Mouse (Mus musculus): ENCODE measurements around the gene Rpn2. TPM values are rescaled to one million over a fixed set of nuclear protein-coding genes. Genes with fewer than 3 reads are reported as not detected.

The Rpn2 gene
- polyA plus RNA-seq, 1 experiment: 95.1 TPM

GRCm38 (mm10) chr2:157317220-157317619, 38.4 kb downstream of the Rpn2 start:
- no peak overlapping the region for H3K4me3 ChIP-seq (ENCODE audit: extremely low read depth, insufficient read depth, insufficient read length)
- no peak overlapping the region for H3K27ac ChIP-seq (ENCODE audit: insufficient read depth, low read length)
- H3K36me3 ChIP-seq (ENCODE audit: control insufficient read depth, insufficient read depth, low read length): peaks cover 58% of the 10 kb centered on the region
- no peaks in the 10 kb centered on the region for H3K4me1 ChIP-seq (ENCODE audit: control insufficient read depth, insufficient read depth, insufficient read length)
- no peak for DNase-seq (ENCODE audit: low read depth in 1 of 2, low spot score in 2 of 2)
- WGBS: 95% methylated on average over 6 of the region's 6 CpGs
- no peaks in the 10 kb centered on the region for H3K27me3 ChIP-seq (ENCODE audit: control insufficient read depth, insufficient read depth, low read length)
- TF ChIP-seq POLR2A (IDR thresholded peaks at IDR 0.05; ENCODE audit: low read depth, low read length) (no peak), CTCF (IDR thresholded peaks at IDR 0.05; ENCODE audit: extremely low read depth, insufficient read depth, insufficient read length, insufficient replicate concordance) (no peak)

GRCm38 (mm10) chr2:157320135-157320534, 41.3 kb downstream of the Rpn2 start:
- H3K4me3 ChIP-seq (ENCODE audit: extremely low read depth, insufficient read depth, insufficient read length): no peak overlapping the region
- H3K27me3 ChIP-seq (ENCODE audit: control insufficient read depth, insufficient read depth, low read length): no peaks in the 10 kb centered on the region
- TF ChIP-seq CTCF (IDR thresholded peaks at IDR 0.05; ENCODE audit: extremely low read depth, insufficient read depth, insufficient read length, insufficient replicate concordance) (no peak), POLR2A (IDR thresholded peaks at IDR 0.05; ENCODE audit: low read depth, low read length) (no peak)
- no peaks in the 10 kb centered on the region for H3K4me1 ChIP-seq (ENCODE audit: control insufficient read depth, insufficient read depth, insufficient read length)
- DNase-seq (ENCODE audit: low read depth in 1 of 2, low spot score in 2 of 2): no peak
- peaks cover 61% of the 10 kb centered on the region for H3K36me3 ChIP-seq (ENCODE audit: control insufficient read depth, insufficient read depth, low read length)
- no peak overlapping the region for H3K27ac ChIP-seq (ENCODE audit: insufficient read depth, low read length)
- WGBS: 96% methylated on average over 8 of the region's 8 CpGs

GRCm38 (mm10) chr2:157320886-157321285, 42.1 kb downstream of the Rpn2 start:
- H3K27me3 ChIP-seq (ENCODE audit: control insufficient read depth, insufficient read depth, low read length): no peaks in the 10 kb centered on the region
- no peak for TF ChIP-seq POLR2A (IDR thresholded peaks at IDR 0.05; ENCODE audit: low read depth, low read length)
- TF ChIP-seq CTCF (IDR thresholded peaks at IDR 0.05; ENCODE audit: extremely low read depth, insufficient read depth, insufficient read length, insufficient replicate concordance): no peak
- H3K27ac ChIP-seq (ENCODE audit: insufficient read depth, low read length): no peak overlapping the region
- 88% methylated on average over 5 of the region's 5 CpGs for WGBS
- H3K4me1 ChIP-seq (ENCODE audit: control insufficient read depth, insufficient read depth, insufficient read length): no peaks in the 10 kb centered on the region
- DNase-seq (ENCODE audit: low read depth in 1 of 2, low spot score in 2 of 2): no peak
- H3K36me3 ChIP-seq (ENCODE audit: control insufficient read depth, insufficient read depth, low read length): peaks cover 59% of the 10 kb centered on the region
- no peak overlapping the region for H3K4me3 ChIP-seq (ENCODE audit: extremely low read depth, insufficient read depth, insufficient read length)

- 89% methylated on average over 5 of the region's 5 CpGs for WGBS
- Histone ChIP-seq H3K4me3 (ENCODE audit: extremely low read depth, insufficient read depth, insufficient read length) (no peak overlapping the region), H3K27me3 (ENCODE audit: control insufficient read depth, insufficient read depth, low read length) (no peaks in the 10 kb centered on the region), H3K36me3 (ENCODE audit: control insufficient read depth, insufficient read depth, low read length) (peaks cover 54% of the 10 kb centered on the region), H3K4me1 (ENCODE audit: control insufficient read depth, insufficient read depth, insufficient read length) (no peaks in the 10 kb centered on the region), H3K27ac (ENCODE audit: insufficient read depth, low read length) (no peak overlapping the region)
- TF ChIP-seq CTCF (IDR thresholded peaks at IDR 0.05; ENCODE audit: extremely low read depth, insufficient read depth, insufficient read length, insufficient replicate concordance) (no peak), POLR2A (IDR thresholded peaks at IDR 0.05; ENCODE audit: low read depth, low read length) (no peak)
- DNase-seq (ENCODE audit: low read depth in 1 of 2, low spot score in 2 of 2): no peak
Observed at GRCm38 (mm10) chr2:157322029-157322766, 43.4 kb downstream of the Rpn2 start.

- TF ChIP-seq CTCF (IDR thresholded peaks at IDR 0.05; ENCODE audit: extremely low read depth, insufficient read depth, insufficient read length, insufficient replicate concordance) (no peak), POLR2A (IDR thresholded peaks at IDR 0.05; ENCODE audit: low read depth, low read length) (no peak)
- Histone ChIP-seq H3K27me3 (ENCODE audit: control insufficient read depth, insufficient read depth, low read length) (no peaks in the 10 kb centered on the region), H3K4me1 (ENCODE audit: control insufficient read depth, insufficient read depth, insufficient read length) (no peaks in the 10 kb centered on the region), H3K4me3 (ENCODE audit: extremely low read depth, insufficient read depth, insufficient read length) (no peak overlapping the region), H3K36me3 (ENCODE audit: control insufficient read depth, insufficient read depth, low read length) (peaks cover 43% of the 10 kb centered on the region), H3K27ac (ENCODE audit: insufficient read depth, low read length) (no peak overlapping the region)
- 44% methylated on average over 2 of the region's 2 CpGs for WGBS
- no peak for DNase-seq (ENCODE audit: low read depth in 1 of 2, low spot score in 2 of 2)
Observed at GRCm38 (mm10) chr2:157325238-157325637, 46.4 kb downstream of the Rpn2 start.

- H3K27ac ChIP-seq (ENCODE audit: insufficient read depth, low read length): no peak overlapping the region
- TF ChIP-seq POLR2A (IDR thresholded peaks at IDR 0.05; ENCODE audit: low read depth, low read length): no peak
- TF ChIP-seq CTCF (IDR thresholded peaks at IDR 0.05; ENCODE audit: extremely low read depth, insufficient read depth, insufficient read length, insufficient replicate concordance): no peak
- H3K4me3 ChIP-seq (ENCODE audit: extremely low read depth, insufficient read depth, insufficient read length): no peak overlapping the region
- DNase-seq (ENCODE audit: low read depth in 1 of 2, low spot score in 2 of 2): no peak
- H3K36me3 ChIP-seq (ENCODE audit: control insufficient read depth, insufficient read depth, low read length): peaks cover 25% of the 10 kb centered on the region
- WGBS: 87% methylated on average over 5 of the region's 5 CpGs
- no peaks in the 10 kb centered on the region for H3K27me3 ChIP-seq (ENCODE audit: control insufficient read depth, insufficient read depth, low read length)
- no peaks in the 10 kb centered on the region for H3K4me1 ChIP-seq (ENCODE audit: control insufficient read depth, insufficient read depth, insufficient read length)
Observed at GRCm38 (mm10) chr2:157328106-157328505, 49.3 kb downstream of the Rpn2 start.

- WGBS: 94% methylated on average over 11 of the region's 11 CpGs
- DNase-seq (ENCODE audit: low read depth in 1 of 2, low spot score in 2 of 2): no peak
- no peaks in the 10 kb centered on the region for H3K27me3 ChIP-seq (ENCODE audit: control insufficient read depth, insufficient read depth, low read length)
Observed at GRCm38 (mm10) chr2:157328570-157328969, 49.8 kb downstream of the Rpn2 start.

More at GRCm38 (mm10) chr2:157328570-157328969, 49.8 kb downstream of the Rpn2 start:
- Histone ChIP-seq H3K36me3 (ENCODE audit: control insufficient read depth, insufficient read depth, low read length) (peaks cover 23% of the 10 kb centered on the region), H3K4me3 (ENCODE audit: extremely low read depth, insufficient read depth, insufficient read length) (no peak overlapping the region), H3K27ac (ENCODE audit: insufficient read depth, low read length) (no peak overlapping the region), H3K4me1 (ENCODE audit: control insufficient read depth, insufficient read depth, insufficient read length) (no peaks in the 10 kb centered on the region)
- TF ChIP-seq POLR2A (IDR thresholded peaks at IDR 0.05; ENCODE audit: low read depth, low read length) (no peak), CTCF (IDR thresholded peaks at IDR 0.05; ENCODE audit: extremely low read depth, insufficient read depth, insufficient read length, insufficient replicate concordance) (no peak)

Data from spleen, adult 2 months (tissue).